Mouse (Mus musculus): ENCODE measurements at regions not wholly inside any gene's neighbourhood (a gene's known extent, or its start where the extent isn't known, plus 50 kb on each side); places are given as distances from the start of the nearest gene placed in this dataset.
A peak's percentile ranks its signal among the peaks of the same experiment; 100 is the strongest.

DNA sequence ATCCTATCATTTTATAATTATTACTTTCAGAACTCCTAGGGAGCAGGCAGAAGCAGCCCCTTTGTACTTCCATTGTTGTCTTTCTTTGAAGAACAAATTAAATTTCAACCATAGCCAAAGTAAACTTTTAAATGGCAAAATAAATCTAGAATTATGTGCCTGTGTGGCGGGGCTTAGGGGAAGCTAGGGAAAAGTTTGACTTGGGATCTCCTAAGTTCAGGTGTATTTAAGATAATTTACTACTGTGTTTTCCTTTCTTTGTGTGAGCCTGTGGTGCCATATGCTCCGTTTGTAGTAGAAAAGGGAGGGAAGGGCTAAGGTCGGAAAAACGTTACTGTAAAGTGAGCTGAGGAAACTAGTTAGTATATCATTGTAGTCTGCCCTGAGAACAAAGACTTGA lies 1062.5 kb upstream of the Zeb2 start:
- DNase-seq (ENCODE audit: low spot score in 2 of 2), result no peak

DNA sequence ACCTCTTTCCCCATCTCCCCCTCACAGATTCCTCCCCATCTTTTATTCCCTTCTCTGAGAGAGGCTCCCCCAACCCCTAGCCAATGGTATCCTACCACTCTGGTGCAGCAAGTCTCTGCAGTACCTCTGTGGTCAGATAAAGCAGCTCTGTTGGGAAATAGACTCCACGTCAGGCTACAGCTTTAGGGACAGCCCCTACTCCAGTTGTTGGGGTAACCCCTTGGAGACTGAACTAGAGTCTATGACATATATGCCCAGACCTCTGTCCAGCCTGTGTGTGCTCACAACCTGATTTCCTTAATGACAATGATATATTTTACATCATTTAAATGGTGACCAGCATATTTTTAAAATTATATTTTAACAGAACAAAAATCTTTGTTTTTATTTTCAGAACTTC lies 1051.3 kb upstream of the Zeb2 start:
- no peak for DNase-seq (ENCODE audit: low spot score in 2 of 2)

DNA sequence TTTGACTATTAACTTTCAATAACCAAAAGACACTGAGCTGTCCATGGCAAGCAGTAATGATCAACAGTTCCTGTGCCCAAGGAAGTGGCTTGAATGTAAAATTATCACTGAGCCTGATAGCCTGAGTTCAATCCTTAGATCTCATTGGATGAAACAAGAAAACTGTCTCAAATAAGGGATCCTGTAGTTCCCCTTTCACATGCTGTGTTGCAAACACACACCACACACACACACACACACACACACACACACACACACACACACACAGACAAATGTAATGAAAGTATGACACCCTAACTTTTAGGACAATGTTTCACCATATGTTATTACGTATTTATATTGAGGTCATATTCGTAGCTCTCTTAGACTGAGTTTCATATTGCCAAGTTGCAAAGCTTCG lies 1032.7 kb upstream of the Zeb2 start:
- no peak for DNase-seq (ENCODE audit: low spot score in 2 of 2)

DNA sequence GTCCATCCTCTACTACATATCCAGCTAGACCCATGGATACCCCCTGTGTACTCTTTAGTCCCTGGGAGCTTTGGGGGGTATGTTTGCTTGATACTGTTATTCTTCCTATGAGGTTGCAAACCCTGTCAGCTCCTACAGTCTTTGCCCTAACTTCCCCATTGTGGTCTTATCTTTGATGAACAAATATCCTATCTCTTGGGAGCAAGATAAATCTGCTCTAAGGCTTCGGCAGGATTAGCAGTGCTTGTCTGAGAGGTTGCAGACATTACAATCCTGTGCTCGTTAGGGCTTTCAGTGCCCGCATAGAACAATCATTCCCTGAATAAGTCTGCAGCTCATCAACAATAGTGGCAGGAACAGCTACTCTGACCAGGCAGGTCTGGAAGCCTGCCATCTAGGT lies 1002.7 kb upstream of the Zeb2 start:
- no peak for DNase-seq (ENCODE audit: low spot score in 2 of 2)

DNA sequence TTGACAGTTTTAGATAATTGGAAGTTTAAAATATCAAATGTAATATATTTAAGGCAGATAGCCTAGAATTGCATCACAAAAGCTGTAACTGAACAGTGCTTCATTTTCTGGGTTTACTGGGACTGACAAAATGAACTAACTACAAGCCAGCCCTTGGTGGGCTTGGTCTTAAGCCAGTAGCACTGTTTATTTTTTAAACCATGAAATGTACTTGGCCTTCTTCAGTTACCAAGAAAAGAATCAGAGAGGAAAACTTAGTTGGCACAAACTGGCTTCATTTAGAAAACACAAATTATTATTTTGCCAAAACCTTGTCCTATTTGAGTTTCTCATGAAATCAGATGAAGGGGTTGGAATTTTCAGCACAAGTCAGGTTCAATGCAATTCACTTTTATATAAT lies 989.8 kb upstream of the Zeb2 start:
- DNase-seq (ENCODE audit: low spot score in 2 of 2), result no peak

DNA sequence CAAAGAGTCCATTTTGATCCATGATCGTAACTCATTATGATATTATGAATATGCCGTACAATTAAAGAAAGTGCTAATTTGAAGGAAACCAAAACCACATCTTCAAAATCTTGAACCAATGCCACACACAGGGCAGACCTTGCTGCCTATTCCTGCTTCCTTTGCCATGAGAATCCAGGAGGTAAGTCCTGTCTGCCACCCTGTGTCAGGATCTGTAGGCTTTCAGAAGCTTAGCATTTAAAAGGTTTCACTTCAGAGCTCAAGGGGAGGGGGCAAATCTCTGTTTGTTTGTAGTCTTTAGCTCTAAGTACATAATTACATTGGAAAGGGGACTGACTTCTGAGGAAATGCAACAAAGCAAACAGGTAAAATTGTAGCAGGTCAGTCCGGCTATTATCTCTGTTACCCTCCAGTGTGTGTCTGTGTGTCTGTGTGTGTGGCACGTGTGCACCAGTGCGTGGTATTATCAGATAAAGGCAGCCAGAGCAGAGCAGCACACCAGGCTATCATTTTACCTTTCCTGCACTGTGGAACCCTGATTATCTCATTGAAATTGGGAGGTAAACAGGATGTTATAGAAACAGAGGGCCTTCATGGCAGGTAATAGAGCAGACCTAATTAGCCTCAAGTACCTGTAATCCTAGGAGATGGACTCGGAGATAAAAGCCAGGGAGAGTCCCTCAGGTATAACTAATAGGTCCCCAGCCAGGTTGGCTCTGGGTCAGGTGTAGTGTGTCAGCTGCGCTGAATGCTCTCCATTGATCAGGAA lies 948.0 kb upstream of the Zeb2 start:
- DNase-seq (ENCODE audit: low spot score in 2 of 2), result no peak

DNA sequence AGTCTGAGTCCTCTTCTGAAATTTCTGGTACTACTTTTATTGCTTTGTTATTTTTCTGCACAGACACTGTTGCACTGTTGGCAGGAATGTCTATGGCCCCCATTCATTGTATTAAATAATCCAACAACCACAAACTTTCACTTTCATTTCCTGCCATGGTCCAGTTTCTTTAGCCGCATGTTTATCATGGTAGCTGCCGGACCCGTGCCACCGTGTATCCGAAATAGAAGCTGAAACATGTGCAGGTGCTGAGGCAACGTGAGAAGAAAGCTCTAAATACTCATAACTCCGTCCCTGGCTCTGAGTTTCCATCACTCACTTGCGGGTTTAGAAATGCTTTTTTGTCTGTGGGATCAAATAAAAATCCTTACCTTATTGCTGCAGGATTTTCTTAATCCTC lies 938.5 kb upstream of the Zeb2 start:
- DNase-seq (ENCODE audit: low spot score in 2 of 2), result no peak

DNA sequence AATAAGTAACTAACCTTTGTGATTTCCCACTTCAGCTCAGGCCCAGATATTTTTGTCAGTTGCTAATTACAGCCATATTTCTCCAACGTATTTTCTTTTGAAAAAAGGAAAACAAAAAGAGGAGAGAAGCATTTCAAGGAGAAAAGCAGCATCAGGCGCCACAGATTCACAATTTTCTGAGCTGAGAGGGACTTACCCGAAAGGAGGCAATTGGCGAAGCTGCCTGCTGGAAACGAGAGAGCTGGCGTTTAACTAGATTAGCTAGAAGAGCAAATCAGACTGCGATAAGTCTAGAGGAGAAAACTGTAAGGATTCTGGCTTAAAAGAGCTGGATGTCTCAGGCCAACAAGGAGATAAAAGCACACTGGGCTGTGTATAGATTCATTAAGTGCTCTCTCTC lies 937.7 kb upstream of the Zeb2 start:
- peak in 1 of 2 experiments; percentile 10 for DNase-seq (ENCODE audit: low spot score in 2 of 2)

DNA sequence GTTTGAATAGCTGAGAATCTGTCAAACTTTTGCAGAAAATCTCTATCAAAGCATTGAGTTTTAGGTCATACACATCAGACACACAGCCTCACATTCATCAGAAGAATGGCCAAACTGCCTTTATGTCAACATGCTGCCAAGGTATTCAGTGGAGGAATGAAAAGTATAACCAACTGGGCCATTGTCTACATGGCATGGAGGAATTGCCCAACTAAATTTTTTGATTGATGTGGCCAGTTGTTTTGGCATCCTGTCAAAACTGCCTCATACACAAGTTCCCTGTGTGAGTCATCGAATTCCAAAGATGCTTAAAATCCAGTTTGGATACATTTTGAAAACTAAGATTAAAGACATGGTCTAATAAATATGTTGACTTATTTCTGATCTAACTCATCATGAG lies 904.7 kb upstream of the Zeb2 start:
- DNase-seq (ENCODE audit: low spot score in 2 of 2), result no peak

DNA sequence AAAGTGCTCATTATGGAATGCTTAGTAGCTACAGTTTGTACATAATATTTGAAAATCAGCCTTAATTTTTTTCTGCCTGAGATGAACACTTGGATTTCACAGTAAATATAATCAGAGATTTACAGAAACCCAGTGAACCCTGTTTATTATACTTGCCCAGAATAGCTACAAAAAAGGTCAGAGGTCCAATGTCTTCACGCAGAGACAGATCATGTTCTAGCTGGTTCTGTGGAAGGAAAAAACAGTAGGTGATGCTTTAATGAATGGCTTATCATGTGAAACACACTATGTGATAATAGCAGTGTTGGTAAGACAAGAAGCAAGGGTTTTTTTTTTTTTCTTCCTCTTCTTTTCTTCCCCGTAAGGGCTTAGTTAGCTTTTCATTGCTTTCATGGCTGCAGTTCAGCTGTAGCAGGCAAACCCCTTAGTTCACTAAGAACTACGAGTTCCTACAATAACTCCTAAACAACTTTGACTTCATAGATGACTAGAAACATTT lies 896.6 kb upstream of the Zeb2 start:
- DNase-seq (ENCODE audit: low spot score in 2 of 2), result no peak

DNA sequence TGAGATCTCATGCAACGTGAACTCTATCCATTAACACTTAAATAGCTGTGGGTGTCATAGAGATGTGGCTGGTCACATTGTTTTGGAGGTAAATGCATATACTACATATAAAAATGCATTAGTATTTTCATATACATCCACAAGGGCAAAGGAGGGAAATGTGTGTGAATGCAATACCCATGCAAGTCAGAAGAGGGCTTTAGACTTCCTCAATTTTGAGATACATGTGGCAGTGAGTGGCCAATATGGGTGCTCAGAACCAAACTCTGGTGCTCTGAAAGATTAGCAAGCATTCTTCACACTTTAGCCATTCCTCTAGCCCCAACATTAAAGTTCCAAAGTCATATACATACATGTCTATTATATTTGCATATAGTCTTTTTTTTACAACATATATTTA lies 895.5 kb upstream of the Zeb2 start:
- no peak for DNase-seq (ENCODE audit: low spot score in 2 of 2)

DNA sequence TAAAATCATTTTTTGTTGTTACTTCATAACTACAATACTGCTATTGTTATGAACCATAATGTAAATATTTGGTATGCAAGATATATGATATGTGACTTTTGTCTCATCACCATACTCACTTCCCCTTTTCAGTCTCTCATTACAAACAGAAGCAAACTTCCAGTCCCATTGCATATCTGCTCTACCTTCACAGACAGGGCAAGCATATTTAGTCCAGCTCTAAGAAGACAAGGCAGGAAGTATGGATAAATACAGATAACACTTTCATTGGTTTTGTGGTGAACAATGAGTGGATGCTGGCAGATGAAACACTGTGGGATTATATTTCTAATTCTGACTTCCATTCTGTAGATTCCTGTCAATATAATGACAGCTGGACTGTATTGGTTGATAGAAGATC lies 858.0 kb upstream of the Zeb2 start:
- no peak for DNase-seq (ENCODE audit: low spot score in 2 of 2)

DNA sequence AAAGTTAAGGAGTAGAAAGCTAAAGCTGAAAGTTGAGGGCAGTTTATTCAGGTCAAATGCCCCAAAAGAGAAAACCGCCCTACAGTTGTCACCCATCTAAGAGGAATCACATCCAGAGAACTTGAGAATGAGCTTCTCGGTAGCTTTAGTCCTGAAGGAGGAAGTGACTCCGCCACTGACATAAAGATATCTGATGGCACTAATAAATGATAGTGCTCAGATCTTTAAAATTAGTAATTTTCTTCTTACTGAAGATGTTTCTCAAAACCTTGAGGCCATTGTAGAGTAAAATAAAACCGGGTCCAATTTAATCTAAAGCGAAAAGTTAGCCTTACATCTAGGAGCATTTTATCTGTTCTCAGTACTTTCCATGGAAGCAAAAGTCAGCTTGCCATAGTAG lies 851.4 kb upstream of the Zeb2 start:
- no peak for DNase-seq (ENCODE audit: low spot score in 2 of 2)

DNA sequence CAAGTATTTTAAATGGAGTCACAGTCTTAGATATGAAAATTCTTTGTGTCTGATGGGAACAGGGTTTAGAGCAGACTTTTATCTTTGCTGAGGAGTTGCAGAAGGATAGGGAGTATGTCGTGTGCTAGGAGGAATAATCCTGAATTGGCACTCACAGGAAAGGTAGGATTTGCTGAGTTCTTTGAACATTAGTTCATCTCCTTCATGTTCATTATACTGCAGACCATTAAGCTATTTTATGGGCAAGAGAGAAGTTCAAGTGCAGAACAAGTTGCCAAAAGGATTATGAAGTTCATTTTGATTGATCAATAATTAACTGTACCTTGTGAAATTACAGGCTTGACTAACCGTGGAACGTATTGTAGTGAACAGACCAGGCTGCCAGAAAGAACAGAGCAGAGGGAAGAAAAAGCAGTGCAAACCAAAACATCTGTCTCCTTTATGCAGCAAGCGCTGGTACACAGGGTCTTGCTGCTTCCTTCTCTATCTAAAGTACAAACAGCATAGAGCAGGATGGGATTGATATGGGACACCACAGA lies 839.7 kb upstream of the Zeb2 start:
- DNase-seq (ENCODE audit: low spot score in 2 of 2), result no peak

DNA sequence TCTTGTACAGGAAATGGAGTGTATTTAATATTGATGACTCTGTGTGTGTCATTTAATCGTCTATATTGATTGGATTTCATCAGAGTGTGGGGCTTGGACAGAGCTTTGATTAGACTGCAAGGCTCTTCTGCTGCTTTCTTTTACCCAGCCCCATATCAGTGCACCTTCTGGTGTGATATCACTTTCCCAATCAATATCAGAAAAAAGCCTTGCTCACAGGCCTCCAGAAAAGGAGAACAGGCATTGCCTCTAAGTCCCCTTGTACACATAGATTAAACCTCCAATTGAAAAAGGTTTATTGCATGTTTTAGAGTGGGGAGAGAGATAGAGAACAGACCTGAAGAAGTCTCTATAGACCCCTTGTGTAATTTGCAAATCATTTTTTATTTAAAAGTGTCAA lies 831.6 kb upstream of the Zeb2 start:
- DNase-seq (ENCODE audit: low spot score in 2 of 2), result no peak

DNA sequence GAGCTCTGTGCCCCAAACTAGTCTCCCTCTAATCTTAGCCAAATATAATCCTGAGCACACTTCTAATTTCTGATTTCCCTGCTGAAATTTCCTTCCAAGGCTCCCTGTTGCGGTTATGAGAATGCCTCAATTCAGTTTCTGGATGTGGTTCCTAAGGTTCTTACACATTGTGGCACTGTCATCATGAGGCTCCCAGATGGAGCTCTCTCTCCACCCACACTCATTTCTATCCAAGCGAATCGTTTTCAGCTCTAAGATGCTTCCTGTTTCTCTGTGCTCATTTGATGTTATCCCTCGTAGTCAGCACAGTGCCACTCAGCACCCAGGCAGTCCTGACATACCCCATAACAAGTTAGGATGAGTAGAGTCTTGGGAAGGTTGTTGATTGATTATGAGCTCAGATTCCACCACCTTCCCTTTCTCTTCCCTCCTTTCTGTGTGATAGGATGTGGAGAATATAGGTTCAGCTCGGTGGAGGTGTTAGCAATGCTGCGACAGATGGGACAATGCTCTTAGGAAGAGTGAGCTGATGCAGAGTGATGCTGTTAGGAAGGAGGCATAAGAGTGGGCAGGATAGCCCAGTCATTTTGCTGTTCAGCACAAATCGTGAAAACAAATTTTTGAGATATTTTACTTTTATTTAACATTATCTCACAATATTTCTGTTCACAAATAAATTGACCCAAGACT lies 808.7 kb upstream of the Zeb2 start:
- DNase-seq (ENCODE audit: low spot score in 2 of 2), result peak; percentile 15 to 27

DNA sequence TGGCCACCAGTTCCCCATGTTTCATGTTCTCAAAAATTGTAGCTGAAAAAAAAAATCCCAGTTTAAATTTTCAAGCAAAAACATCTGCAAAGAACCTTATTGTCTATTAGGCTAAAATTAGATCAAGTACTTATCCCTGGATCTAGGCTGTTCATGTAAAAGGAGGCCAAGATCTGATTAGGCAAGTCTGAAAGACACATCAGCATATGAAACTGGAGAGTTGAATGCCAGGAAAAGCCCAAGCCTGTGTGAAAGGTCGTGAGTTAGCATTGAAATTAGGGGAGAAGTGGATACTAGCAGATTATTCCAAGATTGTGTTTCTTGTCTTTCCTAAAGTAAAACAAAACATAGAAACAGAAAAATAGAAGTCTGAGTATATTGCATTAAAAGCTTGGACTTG lies 791.7 kb upstream of the Zeb2 start:
- DNase-seq (ENCODE audit: low spot score in 2 of 2), result no peak

DNA sequence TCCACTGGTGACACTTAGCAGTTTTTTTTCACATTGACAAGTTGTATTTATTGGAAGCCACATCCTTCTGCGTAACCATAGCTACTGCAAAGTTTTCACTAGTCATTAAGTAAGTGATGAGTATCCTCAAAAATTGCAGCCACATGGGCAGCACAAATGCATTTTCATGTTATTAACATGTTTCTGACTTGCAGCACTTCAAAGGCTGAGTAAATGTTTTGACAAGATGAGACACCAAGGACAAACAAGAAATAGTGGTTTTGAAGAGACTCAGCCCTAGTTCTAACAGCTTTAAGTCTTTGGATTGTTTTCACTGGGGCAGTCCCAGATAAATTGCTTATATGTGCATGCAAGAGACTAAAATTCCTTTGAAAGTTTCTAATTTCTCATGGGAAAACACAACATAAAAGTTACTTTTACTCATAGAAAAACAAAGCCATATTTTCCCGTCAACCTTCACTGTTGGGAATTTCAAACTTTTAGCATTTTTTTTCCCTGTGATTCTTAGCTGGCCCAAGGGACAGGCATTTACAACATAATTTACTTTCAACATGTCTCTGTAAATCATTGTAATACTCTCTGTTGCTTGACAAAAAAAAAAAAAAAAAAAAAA lies 787.5 kb upstream of the Zeb2 start:
- no peak for DNase-seq (ENCODE audit: low spot score in 2 of 2)

DNA sequence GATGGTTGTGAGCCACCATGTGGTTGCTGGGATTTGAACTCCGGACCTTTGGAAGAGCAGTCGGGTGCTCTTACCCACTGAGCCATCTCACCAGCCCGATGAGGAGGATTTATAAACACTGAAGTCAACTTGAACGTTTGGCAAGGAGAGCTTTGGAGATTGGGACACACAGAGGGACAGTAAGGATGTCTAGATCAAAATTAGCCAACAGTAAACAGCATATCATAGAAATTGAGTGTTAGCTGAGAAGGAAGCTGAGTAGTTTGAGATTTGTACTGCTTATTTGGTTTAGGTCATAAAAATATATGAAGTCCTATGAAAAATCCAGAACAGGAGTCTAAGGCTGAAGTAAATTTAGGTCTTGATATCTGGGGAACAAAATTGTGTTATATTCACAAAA lies 786.9 kb upstream of the Zeb2 start:
- no peak for DNase-seq (ENCODE audit: low spot score in 2 of 2)

DNA sequence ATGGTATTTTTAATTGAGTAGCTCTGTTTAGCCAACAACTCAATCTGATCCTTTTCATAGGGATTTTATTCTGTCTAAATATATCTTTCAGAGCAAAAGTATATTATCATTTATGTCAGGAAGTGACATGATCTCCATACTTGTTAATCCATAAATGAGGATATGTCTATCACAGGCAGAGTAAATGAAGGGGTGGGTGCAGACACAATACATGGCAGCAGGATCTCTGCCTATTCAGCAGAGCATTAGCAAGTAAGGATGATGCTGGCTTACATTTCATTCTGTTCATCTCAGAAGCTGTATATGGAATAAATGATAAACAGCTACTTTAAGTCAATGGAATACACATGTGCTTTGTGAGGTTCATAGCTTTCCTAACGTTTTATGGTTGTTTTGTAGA lies 786.2 kb upstream of the Zeb2 start:
- no peak for DNase-seq (ENCODE audit: low spot score in 2 of 2)

DNA sequence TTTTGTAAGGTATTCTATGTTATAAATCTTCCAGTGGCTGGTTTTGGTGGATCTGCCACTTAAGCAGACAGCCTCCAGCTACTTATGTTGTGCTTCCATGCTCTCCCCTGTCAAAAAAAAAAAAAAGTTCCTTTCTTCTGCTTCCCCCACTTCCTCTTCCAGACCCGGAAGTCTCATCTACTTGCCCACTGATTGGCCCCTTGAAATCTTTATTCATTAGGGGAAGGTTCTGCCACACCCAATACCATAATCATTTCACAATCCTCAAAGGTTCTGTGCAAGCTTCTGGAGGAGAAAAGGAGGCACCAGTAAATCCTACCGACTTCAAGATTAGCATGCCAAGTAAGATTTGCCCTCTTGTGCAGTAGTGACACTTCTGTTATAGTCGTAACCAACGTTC lies 784.7 kb upstream of the Zeb2 start:
- no peak for DNase-seq (ENCODE audit: low spot score in 2 of 2)

DNA sequence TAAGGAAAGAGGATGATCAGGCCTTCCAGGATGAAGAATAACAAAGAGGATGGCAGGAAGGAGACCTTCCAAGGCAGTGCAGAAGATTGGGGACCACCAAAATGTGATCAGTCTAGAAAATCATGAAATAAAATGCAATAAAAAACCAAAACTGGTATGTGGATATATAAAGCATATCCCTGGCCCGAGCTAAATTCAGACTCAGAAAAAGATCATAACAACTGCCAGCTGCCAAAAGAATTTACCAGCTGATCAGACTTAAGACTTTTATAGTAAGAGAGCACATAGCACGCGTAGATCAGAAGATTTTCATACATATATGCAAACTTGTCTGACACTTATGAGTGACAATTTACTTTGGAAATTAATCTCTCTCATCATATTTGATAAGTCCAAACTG lies 767.5 kb upstream of the Zeb2 start:
- no peak for DNase-seq (ENCODE audit: low spot score in 2 of 2)

DNA sequence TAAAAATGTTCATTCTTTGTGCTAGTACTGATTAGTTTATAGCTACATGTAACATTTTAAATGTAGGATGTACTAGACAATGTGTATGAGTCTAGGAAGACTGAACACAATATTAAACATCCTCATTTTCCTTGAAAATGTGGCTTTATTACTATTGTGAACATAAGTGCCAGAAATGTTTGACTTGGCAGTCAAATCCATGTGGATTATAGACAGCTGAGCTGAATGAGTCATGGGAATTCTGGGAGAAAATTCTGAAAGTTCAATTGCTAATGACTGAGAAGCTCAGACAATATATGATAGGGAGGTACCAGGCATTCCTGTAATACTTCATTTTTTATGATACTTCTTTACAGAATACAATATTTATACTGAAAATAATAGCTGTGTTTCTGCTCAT lies 761.5 kb upstream of the Zeb2 start:
- no peak for DNase-seq (ENCODE audit: low spot score in 2 of 2)
